Mouse (Mus musculus): ENCODE results near the gene Tbxa2r. TPM values are rescaled to one million over a fixed set of nuclear protein-coding genes. Genes with fewer than 3 reads are reported as not detected.

The Tbxa2r gene
- polyA plus RNA-seq, 1 experiment, result 0.47 TPM

DNA sequence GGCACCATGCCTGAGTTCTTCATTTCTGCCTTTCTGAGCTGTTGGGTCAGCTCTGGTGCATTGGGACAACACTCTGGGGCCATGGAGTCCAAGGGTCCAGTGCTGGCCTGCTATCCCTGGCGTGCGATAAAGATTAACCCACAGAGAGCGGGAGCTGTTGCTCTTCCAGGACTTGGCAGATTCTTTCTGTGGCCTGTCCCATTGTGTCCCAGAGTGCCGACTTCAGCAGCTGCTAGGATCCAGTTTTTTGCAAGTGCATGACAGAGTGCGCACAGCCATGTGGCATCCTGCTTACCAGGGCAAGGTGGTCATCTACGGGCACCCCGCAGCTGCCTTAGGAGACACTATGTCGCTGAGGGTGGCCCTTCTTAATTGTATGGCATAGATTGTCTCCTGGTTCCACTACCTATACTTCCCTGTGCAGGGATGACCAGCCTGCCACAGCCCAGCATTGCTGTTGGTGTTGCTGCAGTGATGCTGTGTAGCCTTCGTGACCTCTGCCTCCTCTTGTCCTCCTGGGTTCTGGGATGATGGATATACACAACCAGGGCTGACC is 28.1 kb upstream of the Tbxa2r start:
- H3K36me3 ChIP-seq (ENCODE audit: control insufficient read depth, insufficient read depth, low read length), result no peaks in the 10 kb centered on the region
- H3K27ac ChIP-seq (ENCODE audit: control insufficient read depth, insufficient read depth, low read depth, low read length), result no peak overlapping the region
- H3K4me3 ChIP-seq (ENCODE audit: control insufficient read depth, low read depth, low read length), result no peak overlapping the region
- TF ChIP-seq CTCF (IDR thresholded peaks at IDR 0.05; ENCODE audit: control insufficient read depth, insufficient read depth, insufficient replicate concordance, low read depth, low read length) (no peak), POLR2A (IDR thresholded peaks at IDR 0.05; ENCODE audit: control insufficient read depth, low read depth, low read length) (no peak)
- no peaks in the 10 kb centered on the region; the same call in 1 of the 2 replicates for H3K4me1 ChIP-seq (ENCODE audit: control insufficient read depth, insufficient read depth, low read length)
- no peaks in the 10 kb centered on the region for H3K27me3 ChIP-seq (ENCODE audit: control insufficient read depth, insufficient read depth, low read length)

DNA sequence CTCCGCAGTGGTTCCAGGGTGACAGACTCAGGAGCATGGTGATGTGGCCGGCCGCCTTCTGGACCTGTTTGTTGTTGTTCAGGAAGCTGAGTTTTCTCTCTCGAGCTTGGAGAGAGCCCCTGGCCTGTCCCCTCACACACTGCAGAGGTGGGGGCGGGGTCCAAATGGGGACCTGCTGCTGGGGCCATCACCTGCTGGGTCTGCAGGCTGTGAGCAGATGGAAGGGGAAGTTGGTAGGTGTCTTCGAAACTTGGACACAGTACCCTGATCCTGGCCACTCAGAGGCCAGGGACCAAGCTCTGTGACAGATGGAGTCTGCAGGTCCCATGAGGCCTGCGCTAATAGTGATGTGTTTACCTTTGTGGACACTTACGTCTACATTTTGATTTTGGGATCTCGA is 27.2 kb upstream of the Tbxa2r start:
- no peaks in the 10 kb centered on the region; the same call in 1 of the 2 replicates for H3K4me1 ChIP-seq (ENCODE audit: control insufficient read depth, insufficient read depth, low read length)
- H3K27ac ChIP-seq (ENCODE audit: control insufficient read depth, insufficient read depth, low read depth, low read length), result no peak overlapping the region
- TF ChIP-seq CTCF (IDR thresholded peaks at IDR 0.05; ENCODE audit: control insufficient read depth, insufficient read depth, insufficient replicate concordance, low read depth, low read length) (no peak), POLR2A (IDR thresholded peaks at IDR 0.05; ENCODE audit: control insufficient read depth, low read depth, low read length) (no peak)

DNA sequence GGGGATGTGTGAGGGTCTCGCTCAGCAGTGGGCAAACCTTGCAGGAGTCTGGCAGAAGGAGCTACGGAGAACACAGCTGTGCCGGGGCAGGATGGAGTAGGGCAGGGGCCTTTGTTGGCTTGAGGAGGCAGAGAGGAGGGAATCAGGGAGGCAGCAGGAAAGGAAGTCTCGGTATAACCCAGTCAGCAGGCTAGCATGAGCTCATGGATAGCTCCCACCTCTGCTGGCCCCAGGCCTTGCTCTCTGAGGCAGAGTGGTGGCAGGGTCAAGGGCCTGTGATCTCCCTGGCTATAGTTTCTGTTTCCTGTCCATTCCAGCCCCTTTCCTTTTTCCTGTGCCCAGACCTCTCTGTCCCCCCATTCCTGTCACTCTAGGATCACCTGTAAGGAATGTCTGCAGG is 26.2 kb upstream of the Tbxa2r start:
- Histone ChIP-seq H3K4me3 (ENCODE audit: control insufficient read depth, low read depth, low read length) (no peak overlapping the region), H3K27me3 (ENCODE audit: control insufficient read depth, insufficient read depth, low read length) (no peaks in the 10 kb centered on the region), H3K36me3 (ENCODE audit: control insufficient read depth, insufficient read depth, low read length) (no peaks in the 10 kb centered on the region), H3K27ac (ENCODE audit: control insufficient read depth, insufficient read depth, low read depth, low read length) (no peak overlapping the region), H3K4me1 (ENCODE audit: control insufficient read depth, insufficient read depth, low read length) (no peaks in the 10 kb centered on the region; the same call in 1 of the 2 replicates)
- TF ChIP-seq POLR2A (IDR thresholded peaks at IDR 0.05; ENCODE audit: control insufficient read depth, low read depth, low read length) (no peak), CTCF (IDR thresholded peaks at IDR 0.05; ENCODE audit: control insufficient read depth, insufficient read depth, insufficient replicate concordance, low read depth, low read length) (no peak)

More for the DNA sequence above, 27.2 kb upstream of the Tbxa2r start:
- no peaks in the 10 kb centered on the region for H3K27me3 ChIP-seq (ENCODE audit: control insufficient read depth, insufficient read depth, low read length)
- no peak overlapping the region for H3K4me3 ChIP-seq (ENCODE audit: control insufficient read depth, low read depth, low read length)
- no peaks in the 10 kb centered on the region for H3K36me3 ChIP-seq (ENCODE audit: control insufficient read depth, insufficient read depth, low read length)

DNA sequence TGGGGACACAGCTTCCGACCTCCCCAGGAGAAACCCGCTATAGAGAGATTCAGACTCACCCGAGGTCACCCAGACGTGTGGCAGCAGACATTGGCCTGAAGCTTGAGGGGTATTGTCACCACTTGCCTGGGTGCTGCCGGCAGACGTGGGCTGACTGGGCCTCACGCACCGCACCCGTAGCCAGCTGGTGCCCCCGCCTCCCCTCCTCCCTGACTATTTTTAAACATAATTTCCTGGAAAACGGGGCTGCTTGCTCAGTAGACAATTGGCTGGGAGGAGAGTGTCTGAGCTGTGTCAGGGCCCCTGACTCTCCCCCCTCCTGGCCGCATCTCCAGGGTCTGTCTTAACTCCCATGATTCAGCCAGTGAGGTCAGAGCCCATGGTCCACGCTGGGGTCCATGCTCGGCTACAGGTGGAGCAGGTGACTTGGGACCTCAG is 25.7 kb upstream of the Tbxa2r start:
- Histone ChIP-seq H3K27ac (ENCODE audit: control insufficient read depth, insufficient read depth, low read depth, low read length) (no peak overlapping the region), H3K27me3 (ENCODE audit: control insufficient read depth, insufficient read depth, low read length) (no peaks in the 10 kb centered on the region), H3K4me1 (ENCODE audit: control insufficient read depth, insufficient read depth, low read length) (no peaks in the 10 kb centered on the region; the same call in 1 of the 2 replicates), H3K4me3 (ENCODE audit: control insufficient read depth, low read depth, low read length) (no peak overlapping the region), H3K36me3 (ENCODE audit: control insufficient read depth, insufficient read depth, low read length) (no peaks in the 10 kb centered on the region)
- TF ChIP-seq CTCF (IDR thresholded peaks at IDR 0.05; ENCODE audit: control insufficient read depth, insufficient read depth, insufficient replicate concordance, low read depth, low read length) (no peak), POLR2A (IDR thresholded peaks at IDR 0.05; ENCODE audit: control insufficient read depth, low read depth, low read length) (no peak)

DNA sequence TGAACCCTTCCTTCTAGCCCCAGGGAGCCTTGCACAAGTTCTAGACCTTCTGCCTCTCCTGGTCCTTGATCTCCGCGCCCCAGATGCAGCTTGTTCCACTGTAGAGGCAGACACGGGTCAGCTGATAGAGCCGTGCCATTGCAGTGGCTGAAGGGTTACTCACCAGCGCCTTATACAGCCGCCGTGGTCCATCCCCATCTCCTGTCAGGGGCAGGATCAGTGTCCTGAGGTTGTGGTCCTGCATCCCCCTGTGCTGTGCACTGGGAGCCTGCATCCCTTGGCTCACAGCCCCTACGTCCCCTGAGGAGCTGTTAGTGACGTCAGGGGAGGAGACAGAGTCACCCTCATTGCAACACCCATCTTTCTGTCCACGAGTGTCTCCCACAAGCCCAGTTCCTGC is 25.3 kb upstream of the Tbxa2r start:
- no peaks in the 10 kb centered on the region; the same call in 1 of the 2 replicates for H3K4me1 ChIP-seq (ENCODE audit: control insufficient read depth, insufficient read depth, low read length)
- no peak overlapping the region for H3K4me3 ChIP-seq (ENCODE audit: control insufficient read depth, low read depth, low read length)
- no peak for TF ChIP-seq POLR2A (IDR thresholded peaks at IDR 0.05; ENCODE audit: control insufficient read depth, low read depth, low read length)
- TF ChIP-seq CTCF (IDR thresholded peaks at IDR 0.05; ENCODE audit: control insufficient read depth, insufficient read depth, insufficient replicate concordance, low read depth, low read length), result no peak
- no peaks in the 10 kb centered on the region for H3K36me3 ChIP-seq (ENCODE audit: control insufficient read depth, insufficient read depth, low read length)
- no peak overlapping the region for H3K27ac ChIP-seq (ENCODE audit: control insufficient read depth, insufficient read depth, low read depth, low read length)
- no peaks in the 10 kb centered on the region for H3K27me3 ChIP-seq (ENCODE audit: control insufficient read depth, insufficient read depth, low read length)

DNA sequence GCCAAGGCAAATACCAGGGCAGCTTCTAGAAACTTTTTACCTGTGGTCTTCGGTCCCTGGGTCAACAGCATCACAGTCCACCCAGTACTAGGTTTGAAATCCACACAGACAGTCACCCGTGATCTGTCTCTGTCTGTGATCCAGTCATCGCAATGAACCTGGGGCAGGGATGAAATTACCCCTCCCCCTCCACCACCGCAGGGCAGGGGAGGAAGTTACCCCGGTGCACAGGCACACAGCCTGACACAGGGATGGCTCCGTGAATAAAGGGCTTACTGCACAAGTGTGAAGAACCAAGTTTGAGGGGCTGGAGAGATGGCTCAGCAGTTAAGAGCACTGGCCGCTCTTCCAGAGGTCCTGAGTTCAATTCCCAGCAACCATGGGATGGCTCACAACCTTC is 24.8 kb upstream of the Tbxa2r start:
- H3K27me3 ChIP-seq (ENCODE audit: control insufficient read depth, insufficient read depth, low read length), result no peaks in the 10 kb centered on the region
- no peaks in the 10 kb centered on the region for H3K36me3 ChIP-seq (ENCODE audit: control insufficient read depth, insufficient read depth, low read length)
- H3K27ac ChIP-seq (ENCODE audit: control insufficient read depth, insufficient read depth, low read depth, low read length), result no peak overlapping the region
- no peaks in the 10 kb centered on the region; the same call in 1 of the 2 replicates for H3K4me1 ChIP-seq (ENCODE audit: control insufficient read depth, insufficient read depth, low read length)
- TF ChIP-seq CTCF (IDR thresholded peaks at IDR 0.05; ENCODE audit: control insufficient read depth, insufficient read depth, insufficient replicate concordance, low read depth, low read length), result no peak
- TF ChIP-seq POLR2A (IDR thresholded peaks at IDR 0.05; ENCODE audit: control insufficient read depth, low read depth, low read length), result no peak
- H3K4me3 ChIP-seq (ENCODE audit: control insufficient read depth, low read depth, low read length), result no peak overlapping the region

DNA sequence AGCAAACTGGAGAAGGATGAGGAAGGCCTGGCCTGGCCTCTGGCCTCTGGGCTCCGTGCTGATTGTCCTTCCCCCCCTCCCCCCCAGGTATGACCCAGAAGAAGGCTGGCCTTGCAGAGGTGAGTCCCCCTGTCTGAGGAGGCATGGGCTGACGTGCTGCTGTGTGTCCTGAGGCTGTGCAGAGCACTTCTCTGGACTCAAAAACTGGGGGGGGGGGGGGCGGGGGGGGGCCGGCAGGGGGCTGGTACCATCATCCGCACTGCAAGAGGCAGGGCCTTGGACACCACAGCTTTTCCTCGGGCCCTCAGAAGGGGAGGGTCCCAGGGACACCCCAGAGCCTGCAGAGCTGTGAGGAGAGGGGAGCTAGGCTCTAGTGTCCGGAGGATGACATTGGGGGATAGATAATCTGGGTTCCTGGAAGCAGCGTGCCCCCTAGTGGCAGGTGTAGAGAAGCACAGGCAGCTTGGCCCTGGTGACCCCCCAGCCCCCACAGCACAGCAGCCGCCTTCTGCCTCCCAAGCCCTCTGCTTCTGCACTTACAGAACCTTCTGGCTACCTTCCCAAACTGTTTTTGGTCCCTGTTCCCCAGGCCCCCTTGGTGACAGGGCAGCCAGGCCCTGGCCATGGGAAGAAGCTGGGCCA is 23.8 kb upstream of the Tbxa2r start:
- TF ChIP-seq POLR2A (IDR thresholded peaks at IDR 0.05; ENCODE audit: control insufficient read depth, low read depth, low read length), result no peak
- TF ChIP-seq CTCF (IDR thresholded peaks at IDR 0.05; ENCODE audit: control insufficient read depth, insufficient read depth, insufficient replicate concordance, low read depth, low read length), result peak; percentile 88
- H3K27me3 ChIP-seq (ENCODE audit: control insufficient read depth, insufficient read depth, low read length), result no peaks in the 10 kb centered on the region
- no peak overlapping the region for H3K27ac ChIP-seq (ENCODE audit: control insufficient read depth, insufficient read depth, low read depth, low read length)
- no peaks in the 10 kb centered on the region; the same call in 1 of the 2 replicates for H3K4me1 ChIP-seq (ENCODE audit: control insufficient read depth, insufficient read depth, low read length)
- no peak overlapping the region for H3K4me3 ChIP-seq (ENCODE audit: control insufficient read depth, low read depth, low read length)
- H3K36me3 ChIP-seq (ENCODE audit: control insufficient read depth, insufficient read depth, low read length), result no peaks in the 10 kb centered on the region
